Mouse (Mus musculus): ENCODE data around the gene Rpgrip1. TPM values are rescaled to one million over a fixed set of nuclear protein-coding genes. Genes with fewer than 3 reads are reported as not detected.

Gene Rpgrip1
- polyA plus RNA-seq, 1 experiment from 2014 or later: 38.4 TPM

GRCm38 (mm10) chr14:52140577-52141444 is 30.3 kb downstream of the Rpgrip1 start:
- H3K36me3 ChIP-seq (ENCODE audit: insufficient read depth, low read length): no peaks in the 10 kb centered on the region
- H3K9me3 ChIP-seq (ENCODE audit: low read length): no peaks in the 10 kb centered on the region
- no peak overlapping the region for H3K9ac ChIP-seq (replicated peaks; ENCODE audit: low read depth)
- ATAC-seq: peak; percentile 23; the same call in 1 of the 2 replicates
- peak; percentile 40 for DNase-seq (ENCODE audit: low spot score)
- 0 out of 2 replicates have a peak overlapping the region, but pooled peaks have one; percentile 43 for H3K27ac ChIP-seq (ENCODE audit: low read length)
- no peaks in the 10 kb centered on the region for H3K27me3 ChIP-seq (replicated peaks; ENCODE audit: insufficient read depth, low read length)
- whole genome bisulfite sequencing: 32% methylated on average over 19 of the region's 19 CpGs
- peaks cover 6% of the 10 kb centered on the region; the same call in 1 of the 2 replicates for H3K4me1 ChIP-seq (ENCODE audit: insufficient read depth, low read depth, low read length)
- TF ChIP-seq EP300 (IDR thresholded peaks at IDR 0.05): no peak
- TF ChIP-seq CTCF (IDR thresholded peaks at IDR 0.05): no peak
- peak overlapping the region; percentile 23 for H3K4me3 ChIP-seq (ENCODE audit: low read depth, low read length)
- peak overlapping the region; percentile 55 for H3K4me2 ChIP-seq (replicated peaks; ENCODE audit: low read depth, low read length)

GRCm38 (mm10) chr14:52141445-52142127 is 31.1 kb downstream of the Rpgrip1 start:
- peak; percentile 84 for DNase-seq (ENCODE audit: low spot score)

DNA sequence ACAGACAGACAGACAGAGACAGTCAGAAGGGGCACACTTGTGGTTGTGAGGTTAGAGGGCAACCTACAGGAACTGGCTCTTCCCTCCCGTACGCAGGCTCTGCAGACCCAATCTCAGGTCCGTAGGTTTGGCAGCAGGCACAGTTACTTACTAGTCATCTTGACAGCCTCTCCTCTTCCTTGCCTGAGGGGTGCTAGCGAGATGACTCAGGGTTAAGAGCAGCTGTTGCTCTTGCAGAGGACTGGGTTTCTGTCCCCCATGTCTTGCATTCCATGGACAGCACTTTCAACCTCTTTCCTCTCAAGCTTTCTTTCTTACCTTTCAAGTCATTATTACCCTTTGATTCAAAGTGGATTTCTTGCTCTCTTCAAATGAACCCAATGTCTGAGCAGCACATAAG is 33.7 kb downstream of the Rpgrip1 start:
- Histone ChIP-seq H3K36me3 (ENCODE audit: insufficient read depth, low read length) (no peaks in the 10 kb centered on the region), H3K4me3 (ENCODE audit: low read depth, low read length) (no peak overlapping the region), H3K4me1 (ENCODE audit: insufficient read depth, low read depth, low read length) (peaks cover 6% of the 10 kb centered on the region; the same call in 1 of the 2 replicates), H3K9ac (replicated peaks; ENCODE audit: low read depth) (no peak overlapping the region), H3K4me2 (replicated peaks; ENCODE audit: low read depth, low read length) (no peak overlapping the region), H3K9me3 (ENCODE audit: low read length) (no peaks in the 10 kb centered on the region), H3K27ac (ENCODE audit: low read length) (no peak overlapping the region), H3K27me3 (replicated peaks; ENCODE audit: insufficient read depth, low read length) (no peaks in the 10 kb centered on the region)
- DNase-seq (ENCODE audit: low spot score): no peak
- ATAC-seq: no peak
- TF ChIP-seq CTCF (IDR thresholded peaks at IDR 0.05): no peak
- WGBS: 59% methylated on average over 4 of the region's 4 CpGs

More at GRCm38 (mm10) chr14:52141445-52142127, 31.1 kb downstream of the Rpgrip1 start:
- peaks cover 6% of the 10 kb centered on the region; the same call in 1 of the 2 replicates for H3K4me1 ChIP-seq (ENCODE audit: insufficient read depth, low read depth, low read length)
- no peak overlapping the region for H3K9ac ChIP-seq (replicated peaks; ENCODE audit: low read depth)
- H3K27me3 ChIP-seq (replicated peaks; ENCODE audit: insufficient read depth, low read length): no peaks in the 10 kb centered on the region
- H3K27ac ChIP-seq (ENCODE audit: low read length): peak overlapping the region; percentile 43; the same call in 1 of the 2 replicates
- no peak for TF ChIP-seq EP300 (IDR thresholded peaks at IDR 0.05)
- TF ChIP-seq CTCF (IDR thresholded peaks at IDR 0.05): no peak
- peak; percentile 94 for ATAC-seq
- 45% methylated on average over 16 of the region's 16 CpGs for WGBS
- H3K9me3 ChIP-seq (ENCODE audit: low read length): no peaks in the 10 kb centered on the region
- no peaks in the 10 kb centered on the region for H3K36me3 ChIP-seq (ENCODE audit: insufficient read depth, low read length)
- peak overlapping the region; percentile 55 for H3K4me2 ChIP-seq (replicated peaks; ENCODE audit: low read depth, low read length)
- peak overlapping the region; percentile 23 for H3K4me3 ChIP-seq (ENCODE audit: low read depth, low read length)

- Histone ChIP-seq H3K4me2 (replicated peaks; ENCODE audit: low read depth, low read length) (no peak overlapping the region), H3K27me3 (replicated peaks; ENCODE audit: insufficient read depth, low read length) (no peaks in the 10 kb centered on the region), H3K4me1 (ENCODE audit: insufficient read depth, low read depth, low read length) (no peaks in the 10 kb centered on the region), H3K27ac (ENCODE audit: low read length) (no peak overlapping the region), H3K4me3 (ENCODE audit: low read depth, low read length) (no peak overlapping the region), H3K9ac (replicated peaks; ENCODE audit: low read depth) (no peak overlapping the region), H3K36me3 (ENCODE audit: insufficient read depth, low read length) (no peaks in the 10 kb centered on the region), H3K9me3 (ENCODE audit: low read length) (no peaks in the 10 kb centered on the region)
- ATAC-seq (no peak), DNase-seq (ENCODE audit: low spot score) (peak; percentile 29)
- WGBS: 62% methylated on average over 4 of the region's 4 CpGs
- TF ChIP-seq EP300 (IDR thresholded peaks at IDR 0.05): no peak
- peak; percentile 66 for TF ChIP-seq CTCF (IDR thresholded peaks at IDR 0.05)
Observed at GRCm38 (mm10) chr14:52146540-52146939, 36.0 kb downstream of the Rpgrip1 start.

DNA sequence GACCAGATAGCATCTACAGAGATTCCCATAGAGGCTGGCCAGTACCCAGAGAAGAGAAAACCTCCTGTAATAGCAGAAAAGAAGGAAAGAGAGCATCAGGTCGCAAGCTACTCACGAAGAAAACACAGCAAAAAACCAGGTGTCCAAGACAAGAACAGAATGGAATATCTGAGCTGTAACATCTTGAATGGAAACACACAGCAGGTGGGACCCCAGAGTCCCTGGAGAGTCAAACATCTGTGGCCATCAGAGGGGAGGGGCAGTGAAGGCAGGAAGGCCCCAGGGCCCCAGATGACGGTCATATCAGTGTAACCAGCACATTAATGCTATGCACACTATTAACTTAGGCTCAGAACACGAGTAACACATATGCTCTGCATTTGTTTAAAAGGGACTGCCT is 39.4 kb downstream of the Rpgrip1 start:
- no peak overlapping the region for H3K27ac ChIP-seq (ENCODE audit: low read length)
- H3K4me2 ChIP-seq (replicated peaks; ENCODE audit: low read depth, low read length): no peak overlapping the region
- H3K4me1 ChIP-seq (ENCODE audit: insufficient read depth, low read depth, low read length): no peaks in the 10 kb centered on the region
- no peak overlapping the region for H3K4me3 ChIP-seq (ENCODE audit: low read depth, low read length)
- DNase-seq (ENCODE audit: low spot score) (no peak), ATAC-seq (no peak)
- no peaks in the 10 kb centered on the region for H3K36me3 ChIP-seq (ENCODE audit: insufficient read depth, low read length)
- TF ChIP-seq CTCF (IDR thresholded peaks at IDR 0.05): no peak
- TF ChIP-seq EP300 (IDR thresholded peaks at IDR 0.05): no peak
- H3K9ac ChIP-seq (replicated peaks; ENCODE audit: low read depth): no peak overlapping the region
- H3K27me3 ChIP-seq (replicated peaks; ENCODE audit: insufficient read depth, low read length): no peaks in the 10 kb centered on the region
- 63% methylated on average over 4 of the region's 4 CpGs for WGBS
- H3K9me3 ChIP-seq (ENCODE audit: low read length): no peaks in the 10 kb centered on the region

- DNase-seq (ENCODE audit: low spot score) (no peak), ATAC-seq (no peak)
- TF ChIP-seq EP300 (IDR thresholded peaks at IDR 0.05) (no peak), CTCF (IDR thresholded peaks at IDR 0.05) (no peak)
- no peaks in the 10 kb centered on the region for H3K27me3 ChIP-seq (replicated peaks; ENCODE audit: insufficient read depth, low read length)
- H3K4me1 ChIP-seq (ENCODE audit: insufficient read depth, low read depth, low read length): no peaks in the 10 kb centered on the region
- WGBS: 43% methylated on average over 7 of the region's 7 CpGs
- H3K4me3 ChIP-seq (ENCODE audit: low read depth, low read length): no peak overlapping the region
- no peaks in the 10 kb centered on the region for H3K36me3 ChIP-seq (ENCODE audit: insufficient read depth, low read length)
- H3K4me2 ChIP-seq (replicated peaks; ENCODE audit: low read depth, low read length): no peak overlapping the region
- no peaks in the 10 kb centered on the region for H3K9me3 ChIP-seq (ENCODE audit: low read length)
- no peak overlapping the region for H3K9ac ChIP-seq (replicated peaks; ENCODE audit: low read depth)
- H3K27ac ChIP-seq (ENCODE audit: low read length): no peak overlapping the region
Observed at GRCm38 (mm10) chr14:52152179-52152578, 41.7 kb downstream of the Rpgrip1 start.
